Mouse (Mus musculus) left cerebral cortex, postnatal 25 days (tissue): ENCODE measurements around the gene Cap1. TPM values are rescaled to one million over a fixed set of nuclear protein-coding genes. Genes with fewer than 3 reads are reported as not detected.

Experiments used
- DNase-seq, 2 experiments: peaks; one replicate each; pipeline ENCODE4 v3.0.0; 2022; ENCODE audit warnings: low spot score in 2 of 2, mixed read lengths in 1 of 2
- intact Hi-C: fragments of 180-260 bp; cut with DNase I; formaldehyde crosslinking; loops from one replicate; pipeline ENCODE4 v1.15.1; 2025
- total RNA-seq, 2 experiments: library from RNA; stranded (reverse); gene quantifications; 2 replicates each; pipeline ENCODE4 v1.2.3; 2021

Cap1 gene
- total RNA-seq, 2 experiments from 2014 or later: 274 to 277 TPM

DNA sequence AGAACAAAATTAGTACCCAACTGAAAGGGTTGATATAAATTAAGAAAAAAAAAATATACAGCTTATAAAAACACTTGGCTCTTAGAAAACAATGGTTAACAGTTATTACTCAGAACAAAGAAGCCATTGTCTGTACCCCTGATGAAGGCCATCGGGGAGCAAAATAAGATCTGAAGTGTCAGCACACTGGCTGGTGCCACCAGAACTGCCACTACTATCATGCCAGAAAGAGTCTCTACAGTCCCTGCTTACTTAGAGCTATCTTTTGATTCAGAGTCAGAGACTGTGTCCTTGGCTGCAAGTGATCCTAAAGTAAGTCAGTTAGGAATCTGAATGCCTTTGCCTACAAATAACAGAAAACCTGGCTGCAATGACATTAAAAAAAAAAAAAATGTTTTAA is 5.7 kb upstream of the Cap1 start:
- intact Hi-C loops: no loop called here
- DNase-seq: no peak

DNA sequence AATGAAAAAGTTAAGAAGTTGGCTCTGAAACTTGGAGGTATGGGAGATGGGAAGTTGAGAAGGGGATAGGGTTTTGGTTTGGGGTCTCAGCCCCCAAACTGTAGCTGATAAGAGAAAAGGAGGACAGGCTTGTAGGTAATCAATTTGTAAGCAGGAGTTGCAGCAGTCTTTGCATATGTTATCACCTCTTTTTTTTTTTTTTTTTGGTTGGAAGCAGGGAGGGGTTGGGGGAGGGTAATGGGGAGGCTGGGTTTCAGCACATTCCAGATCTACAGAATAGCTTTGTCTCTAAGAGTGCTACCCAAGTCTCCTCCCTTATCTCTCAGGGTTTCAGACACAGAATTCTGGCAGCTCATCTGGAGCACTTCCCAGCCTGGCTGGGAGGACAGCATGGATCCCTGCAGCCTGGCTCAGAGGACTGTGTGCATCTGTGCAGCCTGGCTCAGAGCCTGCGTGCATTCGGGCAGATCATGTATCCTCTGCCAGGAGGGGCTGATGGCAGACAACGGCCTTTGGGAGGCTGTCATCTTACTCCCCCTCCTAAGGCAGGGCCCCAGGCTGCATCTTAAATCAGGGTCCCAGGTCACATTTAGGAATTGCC is 5.1 kb upstream of the Cap1 start:
- peak; percentile 73 to 91 for DNase-seq
- intact Hi-C loops: no loop called here

DNA sequence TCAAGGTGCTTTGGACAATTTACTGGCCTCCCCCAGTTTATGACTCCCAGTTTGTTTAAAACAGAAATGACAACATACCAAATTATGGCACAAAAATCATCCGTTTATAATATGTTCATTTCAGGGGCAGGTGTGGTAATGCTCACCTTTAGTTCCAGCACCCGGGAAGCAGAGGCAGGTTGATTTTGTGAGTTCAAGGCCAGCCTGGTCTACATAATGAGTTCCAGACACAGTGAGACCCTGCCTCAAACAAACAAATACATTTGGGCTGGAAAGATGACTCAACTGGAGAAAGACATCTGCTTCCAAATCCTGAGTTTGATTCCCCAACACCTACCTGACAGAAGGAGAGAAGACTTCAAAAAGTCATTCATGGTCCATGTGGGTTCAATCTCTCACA is 1.5 kb upstream of the Cap1 start:
- intact Hi-C loops: no loop called here
- DNase-seq: no peak

DNA sequence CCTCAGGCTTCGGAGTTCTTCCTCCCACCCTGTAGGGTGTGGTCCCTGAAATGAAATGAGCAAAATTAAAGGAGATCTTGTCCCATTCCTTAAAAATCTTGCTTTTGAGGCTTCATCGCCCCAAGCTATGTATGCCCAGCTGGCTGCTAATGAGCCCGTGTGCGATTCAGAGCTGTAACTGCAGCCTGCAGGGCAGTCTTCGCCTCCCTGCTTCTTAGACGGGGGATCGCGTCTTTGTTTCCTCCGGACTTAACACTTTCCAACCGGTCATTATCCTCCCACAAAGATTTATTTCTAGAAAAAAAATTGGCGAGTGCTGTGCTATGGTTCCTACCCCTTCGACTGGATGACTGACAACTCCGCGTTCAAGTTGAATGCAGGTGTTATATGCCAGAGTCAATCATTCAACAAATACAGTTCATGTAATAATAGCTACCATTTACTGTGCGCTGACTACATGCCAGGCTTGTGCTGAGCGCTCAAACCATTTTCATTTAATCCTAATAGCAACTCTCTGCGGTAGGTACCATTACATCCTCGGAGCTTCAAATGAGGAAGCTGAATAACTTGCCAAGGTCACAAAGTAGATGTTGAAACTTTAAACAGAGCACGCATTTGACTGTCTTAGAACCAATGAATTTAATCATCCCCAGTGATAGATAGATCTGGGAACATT is 861 bp upstream of the Cap1 start:
- no peak for DNase-seq
- intact Hi-C loops: no loop called here

DNA sequence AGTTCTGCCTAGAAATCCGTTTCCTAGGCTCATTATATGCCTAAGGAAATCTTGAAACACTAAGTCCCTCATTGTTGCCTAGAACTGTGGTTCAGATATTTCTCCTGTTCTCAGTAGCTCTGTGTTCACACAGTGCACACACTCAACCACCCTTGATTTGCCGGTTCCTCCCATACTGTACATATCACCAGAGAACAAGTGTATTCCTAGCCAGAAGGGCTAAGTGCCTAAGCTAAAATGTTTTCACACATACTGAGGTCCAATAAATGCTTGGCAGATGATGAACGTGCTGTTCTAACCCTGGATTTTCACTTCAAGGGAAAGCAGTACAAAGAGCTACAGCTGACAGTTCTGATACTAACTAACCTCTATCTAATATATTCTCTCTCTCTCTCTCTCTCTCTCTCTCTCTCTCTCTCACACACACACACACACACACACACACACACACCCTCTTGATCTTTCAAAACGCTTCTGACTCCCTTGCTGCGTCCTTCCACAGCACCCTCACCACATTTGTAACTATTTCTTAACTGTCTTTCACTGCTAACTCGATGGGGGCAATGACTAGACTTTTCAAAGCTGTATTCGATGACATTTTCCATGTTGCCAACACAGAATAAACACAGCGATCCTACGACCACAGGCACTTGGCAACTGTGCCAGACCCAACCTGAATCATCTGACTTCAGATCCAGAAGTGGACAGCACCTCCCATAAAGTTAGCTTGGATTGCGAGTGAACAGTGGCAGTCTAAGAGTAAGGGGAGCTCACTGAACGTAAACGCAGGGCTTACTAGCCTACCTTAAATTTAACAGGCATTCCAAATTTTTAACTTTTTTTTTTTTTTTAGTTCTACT is 1.1 kb downstream of the Cap1 start:
- no peak for DNase-seq
- intact Hi-C loops: loop anchor here (2.0 kb wide), 1 partner anchor 14 kb away; no protein-coding TSS in a partner anchor

DNA sequence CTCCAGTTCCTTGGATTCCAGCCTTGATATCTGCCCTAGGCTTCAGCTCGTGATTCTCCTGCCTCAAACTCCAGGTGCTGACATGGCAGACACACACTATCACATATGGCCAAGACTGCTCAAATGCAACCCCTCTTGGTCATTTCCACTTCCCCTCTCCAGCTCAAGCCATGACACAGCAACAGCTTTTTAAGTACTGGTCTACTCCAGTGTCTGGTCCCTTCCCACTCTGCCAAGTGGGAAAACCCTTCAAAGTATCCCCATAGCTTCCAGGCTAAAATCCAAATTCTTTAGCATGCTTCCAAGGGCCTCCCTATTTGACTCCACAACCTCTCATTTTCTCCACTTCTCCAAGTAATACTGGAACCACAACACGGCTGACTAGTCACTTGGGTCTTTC is 1.8 kb downstream of the Cap1 start:
- no peak for DNase-seq
- intact Hi-C loops: loop anchor here (2.0 kb wide), 1 partner anchor 13 kb away; no protein-coding TSS in a partner anchor

DNA sequence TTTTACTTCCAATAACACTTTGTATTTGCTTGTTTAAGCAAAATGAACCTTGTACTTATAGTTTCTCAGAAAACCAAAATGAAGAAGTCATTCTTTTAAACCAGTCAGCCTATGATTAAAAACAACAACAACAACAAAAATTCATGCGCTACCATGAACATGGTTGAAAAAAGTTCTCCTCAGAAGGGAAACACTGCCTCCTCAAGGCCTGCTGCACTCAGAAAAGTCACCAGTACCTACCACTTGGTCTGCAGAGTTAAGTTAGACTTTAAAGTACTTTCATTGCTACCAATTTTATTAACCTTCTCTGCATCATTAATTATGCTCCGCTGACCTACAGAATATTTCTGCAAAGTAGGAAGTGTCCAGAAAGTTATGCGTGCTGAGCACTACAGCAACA is 2.6 kb downstream of the Cap1 start:
- DNase-seq: no peak
- intact Hi-C loops: no loop called here

DNA sequence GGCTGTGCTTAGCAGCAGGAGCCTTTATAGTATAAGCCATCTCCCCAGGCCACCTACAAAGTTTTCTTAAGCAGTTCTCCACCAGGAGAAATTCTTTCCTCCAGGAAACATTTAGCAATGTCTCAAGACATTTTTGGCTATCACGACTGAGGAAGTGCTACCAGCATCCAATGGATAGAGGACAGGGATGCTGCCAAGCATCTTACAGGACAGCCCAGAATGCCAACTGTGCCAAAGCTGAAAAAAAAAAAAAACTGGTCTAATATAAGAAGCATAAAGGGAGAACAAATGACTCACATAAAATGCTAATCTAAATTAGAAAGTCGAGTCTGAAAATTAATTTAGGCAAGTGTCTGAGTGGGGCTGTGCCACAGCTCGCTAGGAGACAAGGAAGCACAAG is 3.3 kb downstream of the Cap1 start:
- intact Hi-C loops: no loop called here
- peak in 1 of 2 experiments; percentile 85 for DNase-seq

DNA sequence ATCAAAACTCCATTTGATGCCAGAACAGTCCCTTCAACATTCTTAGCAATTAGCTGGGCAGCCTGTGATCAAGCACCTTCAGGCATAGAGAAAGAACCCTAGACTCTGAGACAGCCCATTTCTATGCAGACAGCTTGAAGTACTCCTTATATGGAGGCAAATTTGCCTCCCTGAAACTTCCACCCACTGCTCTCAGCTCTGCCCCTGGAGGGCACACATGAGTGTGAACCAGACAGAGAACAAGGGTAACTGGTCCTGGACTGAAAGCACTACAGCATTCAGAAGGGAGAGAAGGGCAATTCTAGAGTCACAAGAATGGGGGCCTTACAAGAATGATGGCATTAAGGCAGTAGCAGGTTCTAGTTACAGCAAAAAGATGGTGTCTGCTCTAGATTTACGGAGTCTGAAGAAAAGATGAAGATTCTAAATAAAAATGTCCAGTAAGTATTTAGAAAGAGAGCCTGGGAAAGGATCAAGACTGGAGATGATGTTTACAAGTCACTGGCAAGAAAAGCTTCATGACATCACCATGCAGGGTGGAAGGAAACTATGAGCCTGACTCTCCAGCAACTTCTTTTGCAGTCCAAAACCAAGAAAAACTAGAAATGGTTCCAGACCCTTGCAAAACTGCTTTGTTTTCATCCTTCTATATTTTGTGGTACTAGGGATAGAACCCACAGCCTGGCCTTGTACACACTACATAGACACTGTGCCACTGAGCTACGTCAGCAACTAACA is 7.4 kb downstream of the Cap1 start:
- intact Hi-C loops: no loop called here

DNA sequence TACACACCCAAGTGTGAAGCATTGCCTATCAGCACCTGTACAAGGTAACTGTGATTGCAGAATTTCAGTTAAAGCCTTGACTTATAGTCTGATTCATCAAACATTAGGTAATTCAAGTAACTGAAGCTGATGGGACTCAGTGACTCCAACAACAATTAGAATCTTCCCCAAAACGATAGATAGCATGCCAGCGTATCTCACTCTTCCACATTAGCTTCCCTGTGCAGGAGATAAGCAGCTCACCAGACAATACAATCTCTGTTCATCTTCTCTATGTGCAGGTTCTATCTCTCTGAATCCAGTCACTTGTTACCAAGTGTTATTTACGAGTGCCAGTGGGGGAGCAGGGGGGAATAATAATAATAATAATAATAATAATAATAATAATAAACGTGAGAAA is 12.3 kb downstream of the Cap1 start:
- intact Hi-C loops: no loop called here
- no peak for DNase-seq

More for the DNA sequence above, 7.4 kb downstream of the Cap1 start:
- DNase-seq: no peak

DNA sequence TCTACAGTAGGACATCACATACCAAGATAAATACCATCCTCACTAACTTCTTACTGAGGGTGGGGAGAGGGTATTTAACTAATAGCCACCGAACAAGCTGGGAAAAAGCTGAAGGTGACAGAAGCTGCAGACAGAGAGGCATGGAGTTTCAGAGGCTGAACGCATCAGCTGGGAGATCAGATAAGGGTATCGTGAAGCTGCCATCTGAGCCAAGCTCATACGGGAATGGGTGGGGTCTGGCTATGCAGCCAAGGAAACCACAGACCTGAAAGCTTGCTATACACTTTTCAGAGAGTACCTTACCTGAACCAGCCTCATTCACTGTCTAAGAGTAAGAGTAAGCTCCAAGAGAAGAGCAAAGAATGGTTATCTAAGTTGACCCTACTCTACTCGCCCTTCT is 12.9 kb downstream of the Cap1 start:
- DNase-seq: no peak
- intact Hi-C loops: no loop called here

DNA sequence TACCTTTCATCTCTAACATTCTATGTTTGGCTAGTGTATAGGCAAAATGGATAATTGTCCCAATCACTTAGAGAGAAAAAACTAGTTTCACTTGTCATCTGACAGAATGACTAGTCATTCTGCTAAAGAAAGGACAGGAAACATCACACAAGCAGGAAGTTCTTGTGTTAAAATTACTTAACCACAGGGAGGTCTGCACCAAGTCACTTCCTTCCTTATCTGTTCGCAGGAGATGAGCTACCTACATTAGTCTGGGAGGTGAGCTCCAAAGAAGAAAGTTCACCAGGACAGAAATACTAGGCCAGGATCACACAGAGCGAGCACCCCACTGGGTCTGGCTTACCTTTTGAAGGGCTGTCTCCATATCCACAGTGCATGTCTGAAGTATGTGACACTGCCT is 13.9 kb downstream of the Cap1 start:
- intact Hi-C loops: loop anchor here (2.0 kb wide), 1 partner anchor 13 kb away; no protein-coding TSS in a partner anchor
- no peak for DNase-seq

DNA sequence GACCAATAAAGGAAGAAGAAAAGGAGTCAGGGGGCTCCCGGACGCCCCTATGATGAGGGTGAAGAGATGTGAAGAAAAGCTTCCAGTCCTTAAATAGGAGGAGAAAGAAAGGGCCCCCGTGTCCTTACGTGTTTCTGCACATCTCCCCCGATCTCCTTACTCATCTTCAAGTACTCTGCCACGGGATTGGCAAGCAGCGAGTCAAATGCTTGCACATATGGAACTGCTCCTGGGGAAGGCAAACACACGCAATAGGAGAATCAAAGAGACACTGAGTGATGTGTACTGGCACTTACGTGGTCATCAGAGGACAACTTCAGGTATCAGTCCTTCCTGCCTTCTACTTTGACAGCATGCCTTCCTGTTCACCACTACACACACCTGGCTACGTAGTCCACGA is 14.6 kb downstream of the Cap1 start:
- intact Hi-C loops: loop anchor here (2.0 kb wide), 1 partner anchor 14 kb away; no protein-coding TSS in a partner anchor
- peak in 1 of 2 experiments; percentile 81 for DNase-seq

DNA sequence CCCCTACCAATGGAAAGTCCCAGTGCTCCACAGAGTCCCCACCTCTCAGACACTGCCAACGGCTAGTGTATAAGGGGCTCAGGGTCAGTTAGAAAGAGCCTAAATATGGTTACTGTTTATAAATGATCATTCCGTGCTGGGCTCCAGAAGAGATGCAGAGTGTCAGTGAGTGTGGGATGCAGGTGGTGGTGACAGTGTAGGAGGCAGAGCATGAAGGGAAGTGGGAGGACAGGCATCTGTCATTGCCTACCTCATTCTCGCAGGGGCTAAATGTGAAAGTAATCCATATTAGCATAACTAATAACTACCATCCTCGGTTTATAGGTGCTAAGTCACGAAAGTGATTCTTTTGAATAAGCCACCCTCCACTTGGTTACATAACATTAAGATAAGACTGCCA is 15.1 kb downstream of the Cap1 start:
- peak in 1 of 2 experiments; percentile 66 for DNase-seq
- intact Hi-C loops: loop anchor here (2.0 kb wide), 1 partner anchor 14 kb away; no protein-coding TSS in a partner anchor

DNA sequence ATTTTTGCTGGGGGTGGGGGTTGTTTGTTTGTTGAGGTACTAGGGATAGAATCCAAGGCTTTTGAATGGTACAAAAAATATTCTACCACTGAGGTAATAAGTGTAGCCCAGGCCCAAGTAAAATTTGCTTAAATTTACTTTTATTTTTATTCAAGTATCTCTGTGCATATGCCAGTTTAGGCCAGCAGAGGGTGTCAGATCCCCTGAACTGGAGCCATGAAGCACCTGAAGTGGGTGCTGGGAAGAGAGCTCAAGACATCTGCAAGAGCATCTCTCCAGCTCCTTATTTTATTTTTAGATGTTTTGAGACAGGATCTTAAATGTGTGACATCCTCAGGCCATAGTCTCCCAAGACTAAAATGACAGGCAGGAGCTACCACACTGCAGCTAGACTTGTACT is 15.8 kb downstream of the Cap1 start:
- peak in 1 of 2 experiments; percentile 62 for DNase-seq
- intact Hi-C loops: loop anchor here (2.0 kb wide), 1 partner anchor 15 kb away; no protein-coding TSS in a partner anchor

DNA sequence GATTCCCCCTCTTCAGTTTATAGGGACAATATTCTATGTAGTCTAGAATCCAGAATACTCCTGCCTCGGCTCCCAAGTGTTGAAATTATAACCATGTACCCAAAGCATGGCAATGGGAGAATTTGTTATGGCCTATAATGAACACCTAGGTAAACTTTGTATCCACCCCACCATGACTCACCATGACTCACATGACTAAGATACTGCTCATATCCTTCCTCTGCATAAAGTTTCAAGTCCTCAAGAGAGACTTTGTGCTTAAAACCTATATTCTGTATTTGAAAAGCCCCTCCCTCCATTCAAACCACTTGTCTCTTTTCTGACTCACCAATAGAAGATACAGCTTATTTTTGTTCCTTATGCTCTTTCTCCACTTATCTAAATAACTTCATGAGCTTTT is 17.8 kb downstream of the Cap1 start:
- intact Hi-C loops: no loop called here

DNA sequence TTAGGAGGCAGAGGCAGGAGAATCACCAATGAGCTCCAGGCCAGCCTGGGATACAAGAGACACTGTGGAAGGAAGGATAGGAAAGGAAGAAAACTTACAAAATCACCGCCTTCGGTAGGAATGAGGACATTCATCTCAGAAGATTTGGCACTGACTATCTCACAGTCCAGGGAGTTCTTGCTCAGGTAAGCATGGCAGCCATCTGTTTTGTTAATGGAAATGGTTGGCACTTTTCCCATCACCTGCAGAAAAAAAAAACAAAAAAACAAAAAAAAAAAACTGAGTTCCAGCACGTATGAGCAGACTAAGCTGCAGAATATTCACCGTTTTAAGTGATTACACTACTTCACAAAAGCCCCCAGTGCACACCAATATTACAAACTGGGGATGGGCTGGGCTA is 24.0 kb downstream of the Cap1 start:
- no peak for DNase-seq
- intact Hi-C loops: no loop called here

More for the DNA sequence above, 17.8 kb downstream of the Cap1 start:
- no peak for DNase-seq

DNA sequence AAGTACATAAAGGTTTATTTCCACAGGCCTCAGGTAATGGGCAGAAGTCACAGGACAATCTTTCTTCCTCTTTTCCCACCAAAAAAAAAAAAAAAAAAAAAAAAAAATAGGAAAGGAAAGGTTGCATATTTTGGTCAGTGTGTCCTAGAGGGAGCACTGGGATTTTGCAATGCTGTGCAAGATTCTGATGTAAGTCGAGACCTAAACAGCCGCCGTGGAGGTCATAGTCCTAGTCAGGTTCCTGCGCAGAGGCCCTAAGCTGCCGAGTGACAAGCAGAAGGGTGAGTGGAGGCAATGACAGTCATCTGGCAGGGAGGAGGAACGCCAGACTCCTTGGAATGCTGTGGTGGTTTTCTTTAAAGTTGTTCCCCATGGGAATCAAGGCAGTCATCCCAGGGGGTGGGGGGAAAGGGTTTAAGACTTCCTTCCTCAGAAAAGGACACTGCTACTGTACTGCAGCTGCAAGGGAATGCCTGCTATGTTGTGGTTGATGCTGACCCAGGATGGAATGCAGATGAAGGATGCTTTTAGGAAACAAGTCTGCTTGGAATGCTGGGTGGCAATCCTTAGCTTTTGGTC is 26.7 kb downstream of the Cap1 start:
- intact Hi-C loops: no loop called here

DNA sequence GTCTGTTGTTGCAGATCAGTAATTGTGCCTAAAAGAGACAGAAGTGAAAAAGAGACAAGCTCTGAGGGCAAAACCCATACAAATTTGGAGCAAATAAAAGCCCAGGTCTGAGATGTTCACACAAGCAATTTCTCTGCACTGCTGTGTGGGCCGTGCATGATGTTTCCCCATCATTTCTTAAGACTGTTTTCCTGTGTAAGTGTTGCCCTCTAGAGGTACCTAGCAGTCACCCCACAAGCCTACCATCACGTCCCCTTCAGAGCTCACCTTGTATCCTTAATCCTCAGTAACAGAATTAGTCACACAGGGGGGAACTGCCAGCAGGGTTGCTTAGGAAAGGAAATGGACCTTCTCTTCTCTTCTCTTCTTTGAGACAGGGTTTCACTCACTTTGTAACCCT is 27.9 kb downstream of the Cap1 start:
- DNase-seq: no peak
- intact Hi-C loops: no loop called here

More for the DNA sequence above, 26.7 kb downstream of the Cap1 start:
- no peak for DNase-seq
